Mouse (Mus musculus) heart, adult 9 months (tissue): ENCODE measurements at regions not wholly inside any gene's neighbourhood (a gene's known extent, or its start where the extent isn't known, plus 50 kb on each side); places are given as distances from the start of the nearest gene placed in this dataset.

Experiments
- DNase-seq, 2 experiments: peaks; one replicate each; pipeline ENCODE4 v3.0.0; 2022; ENCODE audit warnings: low spot score in 2 of 2

- no peak for DNase-seq
Measured at GRCm38 (mm10) chr11:21478191-21478590, 93.8 kb upstream of the Wdpcp start.

- DNase-seq, result no peak
Measured at GRCm38 (mm10) chr11:21470711-21471110, 99.7 kb upstream of the Ugp2 start.

- no peak for DNase-seq
Measured at GRCm38 (mm10) chr11:21468465-21468864, 97.5 kb upstream of the Ugp2 start.

GRCm38 (mm10) chr11:21460011-21460410 lies 89.0 kb upstream of the Ugp2 start:
- no peak for DNase-seq

GRCm38 (mm10) chr11:21453308-21454106 lies 82.5 kb upstream of the Ugp2 start:
- peak in 1 of 2 experiments; percentile 26 for DNase-seq

- peak in 1 of 2 experiments; percentile 34 for DNase-seq
Measured at GRCm38 (mm10) chr11:21433726-21434125, 62.7 kb upstream of the Ugp2 start.

GRCm38 (mm10) chr11:21430021-21430420 lies 59.0 kb upstream of the Ugp2 start:
- DNase-seq, result no peak

- DNase-seq, result peak; percentile 74 to 87
Measured at GRCm38 (mm10) chr11:21428749-21429148, 57.7 kb upstream of the Ugp2 start.

- no peak for DNase-seq
Measured at GRCm38 (mm10) chr11:21428013-21428317, 57.0 kb upstream of the Ugp2 start.

GRCm38 (mm10) chr11:21427291-21428012 lies 56.5 kb upstream of the Ugp2 start:
- no peak for DNase-seq

GRCm38 (mm10) chr11:21425480-21426101 lies 54.6 kb upstream of the Ugp2 start:
- DNase-seq, result no peak

GRCm38 (mm10) chr11:21424345-21424744 lies 53.3 kb upstream of the Ugp2 start:
- no peak for DNase-seq

GRCm38 (mm10) chr11:21422281-21422878 lies 51.4 kb upstream of the Ugp2 start:
- no peak for DNase-seq
